Mouse (Mus musculus) retina, adult 2 months (tissue): ENCODE results near the gene Mycbp2.

ENCODE experiments used
- DNase-seq: peaks from one replicate; pipeline ENCODE4 v3.0.0-alpha.2; 2012; ENCODE audit warnings: low read depth, low spot score

The Mycbp2 gene

DNA sequence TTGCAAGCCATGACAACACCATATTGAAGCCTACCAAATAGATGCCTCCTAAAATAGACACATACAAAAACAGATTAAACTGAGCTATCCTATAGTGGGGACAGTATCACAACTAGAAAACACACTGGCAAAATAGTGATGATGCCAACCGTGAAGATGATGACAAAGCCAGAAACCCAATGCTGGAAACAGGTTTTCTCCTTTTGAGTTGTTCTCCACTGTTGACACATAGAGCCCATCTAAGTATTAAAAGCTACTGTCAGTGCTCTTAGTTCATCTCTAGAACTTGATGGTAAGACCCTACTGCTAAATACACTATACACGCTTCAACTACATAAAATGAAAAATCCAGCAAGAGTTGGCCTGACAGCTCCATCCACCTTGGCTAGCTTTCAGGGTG lies 86.2 kb downstream of the Mycbp2 start:
- no peak for DNase-seq

- no peak for DNase-seq
Observed at GRCm38 (mm10) chr14:103258745-103259144, 87.9 kb downstream of the Mycbp2 start.

GRCm38 (mm10) chr14:103256866-103257265 lies 89.7 kb downstream of the Mycbp2 start:
- no peak for DNase-seq

GRCm38 (mm10) chr14:103254311-103254710 lies 92.3 kb downstream of the Mycbp2 start:
- no peak for DNase-seq

DNA sequence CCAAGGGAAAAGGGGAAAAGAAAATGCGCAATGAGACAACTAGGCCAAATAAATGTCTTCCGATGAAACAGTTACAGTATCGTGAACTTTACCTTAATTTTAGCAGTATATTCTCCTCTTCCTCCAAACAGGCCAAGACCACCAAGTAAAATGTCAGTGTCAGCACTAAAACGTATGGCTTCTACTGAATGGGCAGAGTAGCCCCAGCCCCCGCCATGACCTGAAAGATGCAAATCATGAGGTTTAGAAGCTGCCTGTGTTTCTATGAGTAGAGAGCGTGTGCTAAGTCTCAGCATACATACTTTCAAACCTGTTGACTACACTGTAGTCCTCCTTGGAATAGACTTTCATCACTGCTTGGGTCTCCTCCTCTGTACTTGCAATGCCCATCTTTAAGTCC lies 104.6 kb downstream of the Mycbp2 start:
- no peak for DNase-seq

DNA sequence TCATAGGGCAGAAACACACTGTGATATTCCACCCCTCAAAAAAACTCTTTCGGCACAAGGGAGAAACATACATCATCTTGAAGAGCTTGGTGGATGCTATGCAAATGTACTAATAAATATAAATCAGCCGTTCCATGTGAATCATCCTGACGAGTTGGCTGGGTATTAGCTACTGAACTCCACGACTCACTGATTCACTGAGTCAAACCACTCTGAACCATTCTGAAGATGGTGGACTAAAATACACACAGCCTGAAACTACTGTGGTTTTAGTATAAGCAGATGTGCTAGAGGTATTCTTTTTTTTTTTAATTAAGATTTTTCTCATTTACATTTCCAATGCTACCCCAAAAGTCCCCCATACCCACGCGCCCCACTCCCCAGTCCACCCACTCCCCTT lies 111.8 kb downstream of the Mycbp2 start:
- DNase-seq, result no peak

- no peak for DNase-seq
Observed at GRCm38 (mm10) chr14:103233640-103234593, 112.7 kb downstream of the Mycbp2 start.

DNA sequence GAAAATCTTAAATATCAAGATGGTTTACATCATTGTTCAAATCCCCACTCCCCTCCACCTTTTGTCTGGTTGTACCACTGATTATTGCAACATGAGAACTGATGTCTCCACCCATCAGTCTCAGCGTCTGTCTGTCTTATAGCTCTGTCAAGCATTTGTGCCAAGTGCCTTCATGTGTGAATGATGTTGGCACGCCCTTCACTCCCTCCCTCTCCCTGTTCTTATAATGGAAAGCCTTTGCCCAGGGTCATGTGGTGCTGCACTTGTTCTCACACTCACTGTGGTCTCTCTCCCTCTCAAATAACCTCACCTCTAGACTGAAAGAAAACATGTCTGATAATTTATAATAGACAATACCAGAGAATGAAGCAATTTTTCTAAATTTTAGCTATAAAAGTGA lies 124.3 kb downstream of the Mycbp2 start:
- DNase-seq, result no peak

DNA sequence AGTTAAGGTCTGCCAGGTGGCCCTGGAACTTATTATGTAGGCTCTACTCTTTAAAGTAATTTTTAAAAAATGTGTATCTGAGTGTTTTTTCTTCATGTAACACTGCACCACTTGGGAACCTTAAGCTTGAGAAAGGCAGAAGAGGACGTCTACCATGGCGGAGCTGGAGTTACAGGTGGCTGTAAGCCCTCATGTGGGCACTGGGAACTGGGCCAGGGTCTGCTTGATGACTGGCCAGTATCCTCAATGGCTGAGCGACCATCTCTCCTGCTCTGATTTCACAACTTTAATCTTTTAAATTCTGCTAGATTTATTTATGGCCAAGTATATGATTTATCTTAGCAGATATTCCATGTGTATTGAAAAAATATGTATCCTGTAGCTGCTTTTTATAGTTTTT lies 124.9 kb downstream of the Mycbp2 start:
- DNase-seq, result no peak

- DNase-seq, result no peak
Observed at GRCm38 (mm10) chr14:103216331-103216730, 130.3 kb downstream of the Mycbp2 start.

- DNase-seq, result no peak
Observed at GRCm38 (mm10) chr14:103186658-103187057, 160.0 kb downstream of the Mycbp2 start.

GRCm38 (mm10) chr14:103186076-103186475 lies 160.5 kb downstream of the Mycbp2 start:
- no peak for DNase-seq

DNA sequence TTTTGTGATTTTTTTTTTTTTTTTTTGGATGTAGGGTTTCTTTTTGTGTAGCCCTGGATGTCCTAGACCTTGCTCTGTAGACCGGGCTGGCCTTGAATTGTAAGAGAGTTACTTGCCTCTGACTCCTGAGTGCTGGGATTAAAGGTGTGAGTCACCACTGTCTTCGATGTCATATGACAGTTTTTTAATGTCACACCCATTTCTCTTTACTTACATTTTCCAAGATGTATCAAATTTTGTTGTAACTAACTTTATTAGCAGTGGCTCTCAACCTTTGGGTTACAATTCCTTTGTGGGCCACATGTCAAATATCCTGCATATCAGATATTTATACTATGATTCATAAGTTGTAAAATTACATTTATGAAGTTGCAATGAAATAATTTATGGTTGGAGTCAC lies 166.5 kb downstream of the Mycbp2 start:
- no peak for DNase-seq

GRCm38 (mm10) chr14:103162923-103163322 lies 183.7 kb downstream of the Mycbp2 start:
- DNase-seq, result no peak

DNA sequence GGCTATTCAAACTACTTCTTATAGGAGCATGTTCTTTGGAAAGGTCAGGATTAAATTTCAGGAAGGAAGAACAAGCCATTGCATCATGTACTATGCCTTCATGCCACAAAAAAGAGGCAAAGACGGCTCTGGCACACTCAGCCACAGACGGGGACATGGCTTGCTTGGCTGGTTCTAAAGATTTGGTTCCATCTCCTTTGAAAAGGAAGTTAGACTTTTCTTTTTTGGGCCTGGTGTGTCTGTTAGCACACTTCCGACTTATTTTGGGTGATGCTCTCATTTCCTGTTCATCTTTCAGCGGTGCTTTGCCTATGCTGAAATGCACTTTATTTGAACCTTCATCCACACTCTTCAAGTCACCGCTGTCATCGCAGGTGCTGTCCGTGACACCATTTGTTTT lies 190.9 kb downstream of the Mycbp2 start:
- DNase-seq, result no peak

- no peak for DNase-seq
Observed at GRCm38 (mm10) chr14:103150139-103150538, 196.5 kb downstream of the Mycbp2 start.

DNA sequence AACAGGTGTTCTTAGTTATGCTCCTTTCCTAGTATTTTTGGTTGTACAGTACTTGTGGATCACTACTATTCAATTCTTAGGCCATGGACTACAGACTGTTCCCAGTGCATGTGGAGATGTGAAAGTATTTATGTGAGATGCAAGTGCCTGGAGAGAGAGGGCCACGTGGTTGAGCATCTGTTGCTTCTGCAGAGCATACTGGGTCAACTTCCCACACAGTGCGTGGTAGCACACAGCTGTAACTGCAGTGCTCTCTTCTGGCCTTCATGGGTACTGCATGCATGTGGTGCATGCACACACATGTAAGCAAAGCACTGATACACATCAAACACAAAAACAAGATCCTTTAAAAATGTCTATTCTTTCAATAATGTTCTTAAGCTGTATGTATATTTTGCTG lies 214.6 kb downstream of the Mycbp2 start:
- no peak for DNase-seq

- DNase-seq, result no peak
Observed at GRCm38 (mm10) chr14:103125756-103126155, 220.9 kb downstream of the Mycbp2 start.

DNA sequence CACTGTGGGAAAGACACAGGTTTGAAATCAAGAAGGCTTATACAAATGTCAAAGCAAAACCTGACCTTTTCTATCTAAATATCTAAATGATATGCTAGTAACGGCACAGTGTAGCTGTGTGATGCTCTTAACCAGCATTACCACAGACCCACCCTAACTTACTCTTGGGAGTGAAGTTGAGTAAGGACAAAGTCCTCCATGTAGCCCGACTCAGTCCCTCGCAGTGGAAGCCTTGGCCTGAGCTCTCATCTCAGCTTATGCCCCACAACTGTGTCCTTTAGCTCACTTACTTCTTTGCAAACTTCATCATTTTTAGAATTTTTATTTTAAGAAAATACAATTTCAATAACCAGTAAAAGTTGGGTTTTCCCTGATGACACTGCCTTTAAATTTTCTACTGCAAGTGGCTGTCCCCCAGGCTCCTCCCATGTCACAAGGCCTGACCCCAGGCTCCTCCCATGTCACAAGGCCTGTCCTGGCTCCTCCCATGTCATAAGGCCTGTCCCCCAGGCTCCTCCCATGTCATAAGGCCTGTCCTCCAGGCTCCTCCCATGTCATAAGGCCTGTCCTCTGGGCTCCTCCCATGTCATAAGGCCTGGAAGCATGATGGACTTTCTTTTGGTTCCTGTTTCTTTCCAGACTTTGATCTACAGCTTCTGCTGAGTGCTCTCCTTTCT lies 231.5 kb downstream of the Mycbp2 start:
- DNase-seq, result no peak

- DNase-seq, result no peak
Observed at GRCm38 (mm10) chr14:103112606-103113363, 233.8 kb downstream of the Mycbp2 start.

- no peak for DNase-seq
Observed at GRCm38 (mm10) chr14:103109971-103110370, 236.6 kb downstream of the Mycbp2 start.

GRCm38 (mm10) chr14:103106301-103106700 lies 240.3 kb downstream of the Mycbp2 start:
- no peak for DNase-seq
